Mouse (Mus musculus): ENCODE measurements around the gene Tiam2. TPM values are rescaled to one million over a fixed set of nuclear protein-coding genes. Genes with fewer than 3 reads are reported as not detected.
A peak's percentile ranks its signal among the peaks of the same experiment; 100 is the strongest.

Tiam2 gene
- total RNA-seq, 1 experiment: 3.1 TPM

GRCm38 (mm10) chr17:3562405-3562804 lies 236.0 kb downstream of the Tiam2 start:
- no peak overlapping the region for H3K4me3 ChIP-seq (ENCODE audit: insufficient read depth in 1 of 2, low read depth in 1 of 2, low read length in 2 of 2, poor library complexity in 1 of 2, severe bottlenecking in 1 of 2)
- H3K27ac ChIP-seq (ENCODE audit: insufficient read depth, low read depth, low read length, poor library complexity, severe bottlenecking): no peak overlapping the region
- no peaks in the 10 kb centered on the region for H3K9me3 ChIP-seq (ENCODE audit: control insufficient read depth, insufficient read depth, low read depth, low read length)
- in situ Hi-C loops (cut with MboI; ENCODE audit: low sequenced_read_pairs in 2 of 2, unreplicated experiment in 2 of 2): no loop called here
- H3K36me3 ChIP-seq (ENCODE audit: control insufficient read depth, insufficient read depth, low read length, poor library complexity, severe bottlenecking): no peaks in the 10 kb centered on the region
- no peak overlapping the region for H3K9ac ChIP-seq (ENCODE audit: insufficient read depth, low read depth, low read length, poor library complexity, severe bottlenecking)
- H3K4me1 ChIP-seq (ENCODE audit: control insufficient read depth in 2 of 2, insufficient read depth in 2 of 2, low read length in 2 of 2, poor library complexity in 1 of 2): peaks cover 0 to 7% of the 10 kb centered on the region in 2 experiments; a peak in 1 of 4 replicates
- no peak for TF ChIP-seq HCFC1 (IDR thresholded peaks at IDR 0.05; ENCODE audit: borderline replicate concordance, insufficient read depth, low read length)
- no peak for TF ChIP-seq ZC3H11A (IDR thresholded peaks at IDR 0.05; ENCODE audit: borderline replicate concordance, low read depth, low read length)
- TF ChIP-seq ZNF384 (IDR thresholded peaks at IDR 0.05; ENCODE audit: low read depth, low read length): no peak
- TF ChIP-seq CHD2 (IDR thresholded peaks at IDR 0.05; ENCODE audit: low read depth, low read length): no peak
- TF ChIP-seq MAFK (IDR thresholded peaks at IDR 0.05; ENCODE audit: insufficient read depth, low read depth, low read length): no peak
- DNase-seq (ENCODE audit: low read depth, low spot score): peak; percentile 38

DNA sequence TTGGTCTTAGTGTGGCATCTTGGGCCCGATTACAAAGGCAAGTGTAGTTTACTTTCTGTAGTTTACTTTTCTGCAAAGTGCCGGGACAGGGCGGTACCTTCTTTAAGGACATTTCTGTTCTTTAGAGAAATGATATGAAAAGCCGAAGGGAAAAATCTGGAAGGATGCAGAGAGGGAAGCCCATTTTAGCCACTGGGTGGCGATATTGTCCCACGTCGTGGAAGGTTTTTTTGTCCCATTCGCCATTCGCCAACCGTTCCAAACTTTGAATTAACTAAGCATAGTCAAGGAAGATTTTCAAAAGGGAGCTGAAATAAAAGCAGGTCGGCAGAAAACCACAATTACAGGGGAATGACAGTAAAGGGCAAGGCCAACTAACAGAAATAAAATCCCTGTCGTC lies 244.5 kb downstream of the Tiam2 start:
- TF ChIP-seq ZC3H11A (IDR thresholded peaks at IDR 0.05; ENCODE audit: borderline replicate concordance, low read depth, low read length) (peak; percentile 97), HCFC1 (IDR thresholded peaks at IDR 0.05; ENCODE audit: borderline replicate concordance, insufficient read depth, low read length) (no peak), CHD2 (IDR thresholded peaks at IDR 0.05; ENCODE audit: low read depth, low read length) (no peak), ZNF384 (IDR thresholded peaks at IDR 0.05; ENCODE audit: low read depth, low read length) (no peak), MAFK (IDR thresholded peaks at IDR 0.05; ENCODE audit: insufficient read depth, low read depth, low read length) (no peak)
- DNase-seq (ENCODE audit: low read depth, low spot score): peak; percentile 53
- Histone ChIP-seq H3K9ac (ENCODE audit: insufficient read depth, low read depth, low read length, poor library complexity, severe bottlenecking) (no peak overlapping the region), H3K27ac (ENCODE audit: insufficient read depth, low read depth, low read length, poor library complexity, severe bottlenecking) (no peak overlapping the region), H3K4me3 (ENCODE audit: insufficient read depth in 1 of 2, low read depth in 1 of 2, low read length in 2 of 2, poor library complexity in 1 of 2, severe bottlenecking in 1 of 2) (no peak overlapping the region), H3K36me3 (ENCODE audit: control insufficient read depth, insufficient read depth, low read length, poor library complexity, severe bottlenecking) (no peaks in the 10 kb centered on the region), H3K9me3 (ENCODE audit: control insufficient read depth, insufficient read depth, low read depth, low read length) (no peaks in the 10 kb centered on the region), H3K4me1 (ENCODE audit: control insufficient read depth in 2 of 2, insufficient read depth in 2 of 2, low read length in 2 of 2, poor library complexity in 1 of 2) (peaks cover 0 to 3% of the 10 kb centered on the region in 2 experiments; a peak in 1 of 4 replicates)
- in situ Hi-C loops (cut with MboI; ENCODE audit: low sequenced_read_pairs in 2 of 2, unreplicated experiment in 2 of 2): no loop called here

Other genes starting within 250 kb of the Tiam2 start
- 51.3 and 57.1 TPM in 2 replicates for gene Scaf8, start 211.6 kb upstream of the Tiam2 start, total RNA-seq (2012; rRNA removed)
- 0.58 and 0.95 TPM in 2 replicates for gene Cldn20, start 206.0 kb downstream of the Tiam2 start, total RNA-seq (2012; rRNA removed)
- 12.9 and 14.5 TPM in 2 replicates for gene Tfb1m, start 231.2 kb downstream of the Tiam2 start, total RNA-seq (2012; rRNA removed)

All from ES-E14 (cell line).